Mouse (Mus musculus) heart, adult 8-10 months (tissue): ENCODE results near the gene Pecam1. TPM values are rescaled to one million over a fixed set of nuclear protein-coding genes. Genes with fewer than 3 reads are reported as not detected.
A peak's percentile ranks its signal among the peaks of the same experiment; 100 is the strongest.
"Not testable (repeated sequence)": the region's sequence is repeated elsewhere in the genome, so short reads cannot be mapped to it uniquely, and the experiment has no call there.

Source experiments
- DNase-seq: peaks from one replicate; pipeline ENCODE4 v3.0.0; 2022; ENCODE audit warnings: low spot score
- total RNA-seq, 4 experiments: library from RNA; stranded (reverse); gene quantifications; 2 replicates each; pipeline ENCODE4 v1.2.4; 2022

Pecam1 gene
- total RNA-seq, 4 experiments from 2014 or later, result 97.3 to 119 (median 109) TPM

GRCm38 (mm10) chr11:106770195-106770974, 20.0 kb upstream of the Pecam1 start:
- DNase-seq, result no peak

- no peak for DNase-seq
These were observed 17.1 kb upstream of the Pecam1 start for GRCm38 (mm10) chr11:106767516-106767915.

DNA sequence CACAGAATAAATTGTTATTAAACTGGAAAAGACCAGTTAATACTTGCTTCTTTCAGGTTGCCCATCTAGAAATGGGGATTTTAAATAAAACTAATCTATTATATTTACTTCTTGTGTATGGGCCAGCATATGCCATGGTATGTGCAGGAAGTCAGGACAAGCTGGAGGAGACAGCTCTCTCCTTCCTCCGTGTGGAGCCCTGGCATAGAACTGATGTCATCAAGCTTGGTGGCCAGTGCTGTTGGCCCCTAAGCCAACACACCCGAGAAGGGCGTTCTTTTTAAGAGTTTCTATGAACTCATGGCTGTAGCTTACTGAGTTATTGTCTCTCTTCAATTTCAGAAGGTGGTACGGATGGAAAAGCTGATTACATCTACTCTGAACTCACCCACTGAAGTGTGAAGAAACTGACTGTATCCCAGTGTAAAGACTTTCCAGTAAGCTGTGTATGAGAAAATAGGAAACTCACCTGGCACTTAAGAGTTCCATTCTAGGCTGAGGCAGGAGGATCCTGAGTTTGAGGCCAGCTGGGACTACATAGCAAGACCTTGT, 16.3 kb upstream of the Pecam1 start:
- DNase-seq, result no peak

- DNase-seq, result no peak
These were observed 12.4 kb upstream of the Pecam1 start for GRCm38 (mm10) chr11:106762800-106763185.

GRCm38 (mm10) chr11:106762139-106762799, 11.8 kb upstream of the Pecam1 start:
- DNase-seq, result peak; percentile 47

DNA sequence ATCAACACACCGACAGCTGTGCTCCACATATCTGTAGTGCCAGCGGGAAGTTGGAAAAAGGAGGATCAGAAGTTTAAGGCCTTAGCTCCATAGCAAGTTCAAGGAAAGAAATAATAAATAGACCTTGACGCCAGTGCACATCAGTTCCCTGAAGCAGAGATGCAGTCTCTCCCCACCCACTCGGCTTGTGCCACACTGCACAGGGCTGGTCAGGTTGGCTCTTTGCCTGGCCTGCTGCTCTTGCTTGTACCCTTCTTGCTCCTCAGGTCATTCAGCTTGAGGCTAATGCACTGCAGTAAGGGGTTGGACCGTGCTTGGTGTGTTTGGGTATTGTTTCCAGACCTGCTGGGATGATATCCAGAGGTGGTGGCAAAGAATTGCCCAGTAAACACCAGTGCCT, 10.1 kb upstream of the Pecam1 start:
- DNase-seq, result no peak

DNA sequence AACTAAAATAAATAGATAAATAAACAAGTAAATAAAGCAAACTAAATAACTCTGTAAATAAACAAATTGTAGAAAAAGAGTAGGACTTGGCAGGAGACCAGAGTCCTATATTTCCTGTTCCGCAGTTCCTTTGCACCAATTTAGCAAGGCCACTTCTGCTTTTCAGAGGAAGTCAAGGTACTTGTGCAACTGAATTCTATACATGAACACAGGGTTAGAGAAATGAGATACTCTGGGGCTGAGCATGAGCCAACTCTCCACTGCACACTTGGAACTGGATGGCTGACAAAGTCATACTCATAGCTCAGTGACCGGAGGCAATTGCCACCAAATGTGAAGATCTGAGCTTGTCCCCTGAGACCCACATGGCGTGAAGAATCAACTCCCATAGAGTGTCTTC, 8.6 kb upstream of the Pecam1 start:
- no peak for DNase-seq

DNA sequence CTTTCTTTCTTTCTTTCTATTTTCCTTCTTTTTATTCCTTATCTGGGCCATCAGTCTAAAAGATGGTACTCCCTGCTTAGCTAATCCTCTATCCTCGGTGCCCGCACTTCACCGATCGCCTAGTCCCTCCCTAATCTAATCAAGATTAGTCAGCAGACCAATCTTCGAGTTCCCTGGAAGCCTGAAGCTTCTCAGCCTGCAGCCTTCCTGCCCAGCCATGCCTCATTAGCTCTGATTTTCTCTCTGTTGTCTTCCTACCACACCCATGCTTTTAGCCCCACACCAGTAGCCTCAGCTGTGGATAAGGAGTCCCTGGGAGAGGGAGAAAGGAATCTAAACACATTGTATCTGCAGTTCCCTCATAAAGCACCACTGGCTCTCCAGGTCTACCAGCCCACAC, 5.2 kb upstream of the Pecam1 start:
- no peak for DNase-seq

GRCm38 (mm10) chr11:106753314-106753713, 2.9 kb upstream of the Pecam1 start:
- DNase-seq, result no peak

GRCm38 (mm10) chr11:106752103-106752502, 1.7 kb upstream of the Pecam1 start:
- no peak for DNase-seq

- no peak for DNase-seq
These were observed 901 bp upstream of the Pecam1 start, which contains the start of gene Milr1 for GRCm38 (mm10) chr11:106751039-106752018. Gene Milr1, plus strand, starts transcription at chr11:106751226.

DNA sequence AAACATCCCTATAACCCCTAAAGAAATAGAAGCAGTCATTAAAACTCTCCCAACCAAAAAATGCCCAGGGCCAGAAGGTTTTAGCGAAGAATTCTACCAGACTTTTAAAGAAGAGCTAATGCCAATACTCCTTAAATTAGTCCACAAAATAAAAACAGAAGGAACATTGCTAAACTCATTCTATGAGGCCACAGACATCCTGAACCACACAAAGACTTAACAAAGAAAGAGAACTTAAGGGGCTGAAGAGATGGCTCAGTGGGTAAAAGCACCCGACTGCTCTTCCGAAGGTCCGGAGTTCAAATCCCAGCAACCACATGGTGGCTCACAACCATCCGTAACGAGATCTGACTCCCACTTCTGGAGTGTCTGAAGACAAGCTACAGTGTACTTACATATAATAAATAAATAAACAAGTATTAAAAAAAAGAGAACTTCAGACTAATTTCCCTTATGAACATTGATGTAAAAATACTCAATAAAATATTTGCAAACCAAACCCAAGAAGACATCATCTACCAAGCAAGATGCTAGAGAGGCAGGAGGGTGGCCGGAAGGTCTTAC, 789 bp downstream of the Pecam1 start:
- not testable (repeated sequence) for DNase-seq

DNA sequence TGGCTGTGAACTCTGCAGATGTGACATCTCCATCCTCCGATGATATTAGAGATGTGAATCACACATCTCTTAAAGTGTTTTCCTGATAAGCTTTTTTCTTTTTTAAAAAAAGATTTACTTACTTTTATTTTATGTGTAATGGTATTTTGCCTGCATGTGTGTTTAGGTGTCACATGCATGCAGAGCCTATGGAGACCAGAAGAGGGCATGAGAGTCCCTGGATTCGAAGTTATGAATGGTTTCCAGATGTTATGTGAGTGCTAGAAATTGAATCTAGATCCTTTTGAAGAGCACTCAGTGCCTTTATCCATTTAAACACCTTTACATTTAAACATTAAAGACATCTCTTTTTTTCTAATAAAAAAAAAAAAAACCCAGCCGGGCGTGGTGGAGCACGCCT, 5.5 kb downstream of the Pecam1 start:
- DNase-seq, result no peak

GRCm38 (mm10) chr11:106742388-106742841, 8.0 kb downstream of the Pecam1 start:
- DNase-seq, result no peak

- no peak for DNase-seq
These were observed 8.6 kb downstream of the Pecam1 start for GRCm38 (mm10) chr11:106741826-106742225.

- no peak for DNase-seq
These were observed 9.2 kb downstream of the Pecam1 start for GRCm38 (mm10) chr11:106741232-106741631.

DNA sequence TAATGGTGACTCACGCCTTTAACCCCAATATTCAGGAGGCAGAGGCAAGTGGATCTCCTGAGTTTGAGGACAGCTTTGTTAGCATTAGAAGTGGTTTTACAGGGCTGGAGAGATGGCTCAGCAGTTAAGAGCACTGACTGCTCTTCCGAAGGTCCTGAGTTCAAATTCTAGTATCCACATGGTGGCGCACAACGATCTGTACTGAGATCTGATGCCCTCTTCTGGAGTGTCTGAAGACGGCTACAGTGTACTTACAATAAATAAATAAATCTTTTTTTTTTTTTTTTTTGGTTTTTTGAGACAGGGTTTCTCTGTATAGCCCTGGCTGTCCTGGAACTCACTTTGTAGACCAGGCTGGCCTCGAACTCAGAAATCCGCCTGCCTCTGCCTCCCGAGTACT, 9.7 kb downstream of the Pecam1 start:
- not testable (repeated sequence) for DNase-seq

- no peak for DNase-seq
These were observed 11.3 kb downstream of the Pecam1 start for GRCm38 (mm10) chr11:106739116-106739515.

DNA sequence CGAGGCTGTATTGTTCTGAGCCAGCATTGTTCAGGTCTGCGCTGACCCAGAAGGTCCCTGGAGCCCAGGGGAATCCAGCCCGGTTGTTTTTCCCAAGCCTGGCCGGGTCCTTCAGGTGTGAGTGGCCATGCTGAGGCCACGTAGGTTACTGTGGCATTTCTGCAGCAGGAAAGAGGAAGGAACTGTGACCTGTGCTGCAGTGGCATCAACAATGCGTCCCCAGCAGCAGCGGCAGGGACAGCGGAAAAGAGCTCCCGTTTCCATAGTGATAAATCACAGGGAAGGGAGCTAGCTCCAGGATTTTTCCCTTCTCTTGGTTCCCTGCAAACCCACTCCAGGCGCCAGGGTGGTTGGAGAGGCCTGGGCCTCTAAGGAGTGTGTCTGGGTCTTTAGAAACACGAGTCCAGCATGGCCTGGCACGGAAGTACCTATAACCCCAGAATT, 13.2 kb downstream of the Pecam1 start:
- peak; percentile 70 for DNase-seq

DNA sequence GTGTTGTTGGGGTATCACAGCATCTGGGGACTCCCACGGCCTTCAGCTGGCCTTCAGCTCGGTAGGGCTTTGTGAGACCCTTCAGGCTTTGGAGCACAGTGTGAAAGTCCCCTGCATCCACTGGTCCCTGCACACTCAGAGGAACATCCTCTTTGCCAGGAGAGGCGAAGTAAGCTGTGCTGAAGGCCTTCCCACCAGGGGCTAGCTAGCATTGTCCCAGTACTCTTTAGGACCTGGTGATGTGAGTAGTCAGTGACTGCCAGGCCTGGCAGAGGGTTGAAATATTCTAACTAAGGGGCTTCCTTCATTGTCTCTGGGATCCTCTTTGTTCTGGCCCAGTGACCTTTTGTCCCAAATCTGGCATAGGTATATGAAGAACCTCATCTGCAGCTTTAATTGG, 13.8 kb downstream of the Pecam1 start:
- DNase-seq, result no peak

DNA sequence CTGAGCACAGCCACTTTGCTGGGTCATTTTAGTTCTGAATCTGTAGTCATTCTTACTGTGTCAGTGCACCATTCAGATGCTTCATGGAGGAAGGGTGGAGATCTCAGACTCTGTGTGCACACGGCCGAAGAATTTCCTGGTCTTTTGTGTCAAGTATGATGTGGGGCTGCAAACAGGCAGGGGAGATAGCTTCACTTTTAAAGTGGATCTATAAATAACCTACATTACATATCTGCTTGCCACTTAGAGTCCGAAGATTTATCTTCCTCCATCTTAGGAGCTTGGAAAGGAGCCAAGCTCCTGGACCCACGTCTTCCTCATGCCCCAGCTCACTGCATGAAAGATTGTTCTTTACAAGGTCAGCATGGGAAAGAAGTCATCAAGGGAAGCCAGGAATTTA, 19.7 kb downstream of the Pecam1 start:
- no peak for DNase-seq
